Mouse (Mus musculus) midbrain, embryonic 12.5 days (tissue): ENCODE data around the gene Gm9508. TPM values are rescaled to one million over a fixed set of nuclear protein-coding genes. Genes with fewer than 3 reads are reported as not detected.

Experiments used
- ATAC-seq: fragments of 200-750 bp; cut with Nextera tagmentation; 2 replicates; pipeline ENCODE4 v1.8.0; 2017; ENCODE audit warnings: low read depth, moderate TSS enrichment, moderate library complexity; ENCODE audit not compliant: low FRiP score
- H3K27ac ChIP-seq: fragments of 300-500 bp; sonication (generic); replicated peaks from 2 replicates; pipeline ENCODE4 v1.5.1; 2016; ENCODE audit warnings: mild to moderate bottlenecking
- H3K27me3 ChIP-seq: fragments of 300-500 bp; sonication (generic); 2 replicates; pipeline ENCODE4 v1.6.1; 2016; ENCODE audit warnings: mild to moderate bottlenecking
- H3K36me3 ChIP-seq: fragments of 300-500 bp; sonication (generic); 2 replicates; pipeline ENCODE4 v1.6.1; 2016
- H3K4me1 ChIP-seq: fragments of 300-500 bp; sonication (generic); 2 replicates; pipeline ENCODE4 v1.6.1; 2016
- H3K4me2 ChIP-seq: fragments of 300-500 bp; sonication (generic); replicated peaks from 2 replicates; pipeline ENCODE4 v1.6.1; 2016; ENCODE audit warnings: mild to moderate bottlenecking, moderate library complexity
- H3K4me3 ChIP-seq: fragments of 300-500 bp; sonication (generic); 2 replicates; pipeline ENCODE4 v1.5.1; 2016; ENCODE audit warnings: mild to moderate bottlenecking
- H3K9ac ChIP-seq: fragments of 300-500 bp; sonication (generic); replicated peaks from 2 replicates; pipeline ENCODE4 v1.6.1; 2016; ENCODE audit warnings: mild to moderate bottlenecking, moderate library complexity
- H3K9me3 ChIP-seq: fragments of 300-500 bp; sonication (generic); 2 replicates; pipeline ENCODE4 v1.6.1; 2016; ENCODE audit warnings: mild to moderate bottlenecking
- WGBS: fragments of 180-500 bp; shearing (Covaris S2); methylation state at CpG from one replicate; pipeline ENCODE4 v1.1.7; 2016; 5-methylcytosine and 5-hydroxymethylcytosine counted together
- polyA plus RNA-seq: library from polyadenylated mRNA; unstranded; fragments of >200 nt; fragmentation: Nextera tagmentation; extraction: Ambion mirVana; gene quantifications from 2 replicates; pipeline ENCODE4 v1.2.1, GENCODE M21; 2016

The Gm9508 gene
- polyA plus RNA-seq, 1 experiment from 2014 or later = not detected

- no peaks in the 10 kb centered on the region for H3K36me3 ChIP-seq
- H3K4me2 ChIP-seq = no peak overlapping the region
- ATAC-seq = no peak
- H3K4me3 ChIP-seq = no peak overlapping the region
- no peaks in the 10 kb centered on the region for H3K9me3 ChIP-seq
- H3K27me3 ChIP-seq = no peaks in the 10 kb centered on the region
- no peaks in the 10 kb centered on the region for H3K4me1 ChIP-seq
- H3K27ac ChIP-seq = no peak overlapping the region
- no peak overlapping the region for H3K9ac ChIP-seq
- WGBS = 85% methylated on average over 8 of the region's 8 CpGs
Observed at GRCm38 (mm10) chr10:77666342-77666741, 30.7 kb downstream of the Gm9508 start.

- ATAC-seq = no peak
- WGBS = 62% methylated on average over 43 of the region's 43 CpGs
- Histone ChIP-seq H3K27ac (no peak overlapping the region), H3K4me3 (no peak overlapping the region), H3K9me3 (no peaks in the 10 kb centered on the region), H3K9ac (no peak overlapping the region), H3K36me3 (no peaks in the 10 kb centered on the region), H3K27me3 (no peaks in the 10 kb centered on the region), H3K4me1 (no peaks in the 10 kb centered on the region), H3K4me2 (no peak overlapping the region)
Observed at GRCm38 (mm10) chr10:77663949-77664665, 32.9 kb downstream of the Gm9508 start.

GRCm38 (mm10) chr10:77658286-77658994 is 38.6 kb downstream of the Gm9508 start:
- no peak overlapping the region for H3K27ac ChIP-seq
- 80% methylated on average over 15 of the region's 15 CpGs for WGBS
- no peaks in the 10 kb centered on the region for H3K9me3 ChIP-seq
- no peaks in the 10 kb centered on the region for H3K27me3 ChIP-seq
- H3K9ac ChIP-seq = no peak overlapping the region
- no peak for ATAC-seq
- H3K4me1 ChIP-seq = no peaks in the 10 kb centered on the region
- H3K4me2 ChIP-seq = no peak overlapping the region
- no peaks in the 10 kb centered on the region for H3K36me3 ChIP-seq
- no peak overlapping the region for H3K4me3 ChIP-seq

GRCm38 (mm10) chr10:77652046-77652445 is 45.0 kb downstream of the Gm9508 start:
- Histone ChIP-seq H3K4me1 (no peaks in the 10 kb centered on the region), H3K9ac (no peak overlapping the region), H3K4me3 (no peak overlapping the region), H3K27ac (no peak overlapping the region), H3K9me3 (no peaks in the 10 kb centered on the region), H3K36me3 (0 out of 2 replicates have a peak, but pooled peaks cover under 1% of the 10 kb centered on the region), H3K27me3 (no peaks in the 10 kb centered on the region), H3K4me2 (no peak overlapping the region)
- no peak for ATAC-seq
- WGBS = 85% methylated on average over 9 of the region's 9 CpGs

GRCm38 (mm10) chr10:77647901-77648300 is 49.1 kb downstream of the Gm9508 start:
- 90% methylated on average over 8 of the region's 8 CpGs for WGBS

GRCm38 (mm10) chr10:77647461-77647860 is 49.6 kb downstream of the Gm9508 start:
- Histone ChIP-seq H3K27me3 (no peaks in the 10 kb centered on the region), H3K27ac (no peak overlapping the region), H3K9me3 (no peaks in the 10 kb centered on the region), H3K4me3 (no peak overlapping the region), H3K4me1 (no peaks in the 10 kb centered on the region), H3K4me2 (no peak overlapping the region), H3K9ac (no peak overlapping the region), H3K36me3 (peaks cover 43% of the 10 kb centered on the region)
- no peak for ATAC-seq
- WGBS = 92% methylated on average over 1 of the region's 1 CpGs

More at GRCm38 (mm10) chr10:77647901-77648300, 49.1 kb downstream of the Gm9508 start:
- H3K9ac ChIP-seq = no peak overlapping the region
- no peak overlapping the region for H3K4me3 ChIP-seq
- H3K27me3 ChIP-seq = no peaks in the 10 kb centered on the region
- no peak overlapping the region for H3K27ac ChIP-seq
- no peaks in the 10 kb centered on the region for H3K4me1 ChIP-seq
- H3K9me3 ChIP-seq = no peaks in the 10 kb centered on the region
- H3K36me3 ChIP-seq = peaks cover 41% of the 10 kb centered on the region
- no peak for ATAC-seq
- no peak overlapping the region for H3K4me2 ChIP-seq

Other genes with a start within 250 kb of the Gm9508 start
- gene Fam207a, start 181.4 kb downstream of the Gm9508 start, polyA plus RNA-seq = 46.4 and 46.5 TPM in 2 replicates
- gene Itgb2, start 167.0 kb downstream of the Gm9508 start, polyA plus RNA-seq = 0.81 and 0.98 TPM in 2 replicates
- 62.4 and 69.4 TPM in 2 replicates for gene Pttg1ip, start 115.5 kb downstream of the Gm9508 start, polyA plus RNA-seq
- gene Sumo3, start 91.1 kb downstream of the Gm9508 start, polyA plus RNA-seq = 304 and 325 TPM in 2 replicates
- 7.7 and 19.3 TPM in 2 replicates for gene Gm49325, start 91.0 kb downstream of the Gm9508 start, polyA plus RNA-seq
- gene Ube2g2, start 75.0 kb downstream of the Gm9508 start, polyA plus RNA-seq = 83.6 and 84.2 TPM in 2 replicates
- 1.2 and 1.4 TPM in 2 replicates for gene Tspear, start 10.7 kb downstream of the Gm9508 start, polyA plus RNA-seq
- gene Gm19402, start 6.5 kb downstream of the Gm9508 start, polyA plus RNA-seq = not detected in 2 replicates
- gene Gm10272, start 9.4 kb upstream of the Gm9508 start, polyA plus RNA-seq = not detected in 2 replicates
- gene Gm10024, start 14.2 kb upstream of the Gm9508 start, polyA plus RNA-seq = not detected in 2 replicates
- not detected in 2 replicates for gene Gm10142, start 18.6 kb upstream of the Gm9508 start, polyA plus RNA-seq
- not detected in 2 replicates for gene Krtap12-1, start 23.4 kb upstream of the Gm9508 start, polyA plus RNA-seq
- gene Gm10100, start 29.3 kb upstream of the Gm9508 start, polyA plus RNA-seq = not detected in 2 replicates
- gene Gm18596, start 45.4 kb upstream of the Gm9508 start, polyA plus RNA-seq = not detected in 2 replicates
- gene Gm9736, start 54.1 kb upstream of the Gm9508 start, polyA plus RNA-seq = not detected in 2 replicates
- not detected in 2 replicates for gene Gm3233, start 62.4 kb upstream of the Gm9508 start, polyA plus RNA-seq
- not detected in 2 replicates for gene Gm3238, start 74.1 kb upstream of the Gm9508 start, polyA plus RNA-seq
- gene Gm7138, start 79.7 kb upstream of the Gm9508 start, polyA plus RNA-seq = not detected in 2 replicates
- not detected in 2 replicates for gene Gm3250, start 85.3 kb upstream of the Gm9508 start, polyA plus RNA-seq
- gene Gm7137, start 91.0 kb upstream of the Gm9508 start, polyA plus RNA-seq = not detected in 2 replicates
- gene Gm9639, start 97.8 kb upstream of the Gm9508 start, polyA plus RNA-seq = not detected in 2 replicates
- not detected in 2 replicates for gene Gm19668, start 101.9 kb upstream of the Gm9508 start, polyA plus RNA-seq
- gene Gm9507, start 114.6 kb upstream of the Gm9508 start, polyA plus RNA-seq = not detected in 2 replicates
- gene Gm2696, start 117.4 kb upstream of the Gm9508 start, polyA plus RNA-seq = not detected in 2 replicates
- not detected in 2 replicates for gene Krtap10-4, start 129.9 kb upstream of the Gm9508 start, polyA plus RNA-seq
- gene Krtap10-10, start 138.7 kb upstream of the Gm9508 start, polyA plus RNA-seq = not detected in 2 replicates
- gene Gm36176, start 149.6 kb upstream of the Gm9508 start, polyA plus RNA-seq = not detected in 2 replicates
- not detected in 2 replicates for gene Gm10318, start 155.6 kb upstream of the Gm9508 start, polyA plus RNA-seq
- gene Gm3285, start 164.7 kb upstream of the Gm9508 start, polyA plus RNA-seq = not detected in 2 replicates
- 5.3 and 5.6 TPM in 2 replicates for gene Lrrc3, start 205.3 kb upstream of the Gm9508 start, polyA plus RNA-seq